ENCODE assay signal across 11 mouse cellular contexts in the genomic region with DNA sequence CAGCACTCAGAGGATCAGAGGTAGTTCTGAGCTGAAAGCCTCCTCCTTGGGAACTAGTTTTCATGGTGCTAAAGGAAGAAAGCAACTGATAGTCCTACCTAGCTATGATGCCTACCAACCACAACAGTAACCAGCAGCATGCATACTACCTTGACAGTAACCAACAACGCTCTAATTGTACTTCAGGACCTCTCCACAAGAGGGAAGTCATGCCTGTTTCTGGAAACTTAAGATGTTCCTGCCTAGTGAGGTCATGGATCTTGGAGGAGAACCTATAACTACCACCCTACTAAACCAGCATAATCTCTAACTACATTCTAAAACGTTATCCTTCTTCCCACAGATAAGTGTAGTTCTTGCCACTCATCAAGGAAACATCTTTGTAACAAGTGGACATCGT. TPM values are rescaled to one million over a fixed set of nuclear protein-coding genes. Genes with fewer than 3 reads are reported as not detected.
DNase-seq lines count a peak whose midpoint lies in the region; ATAC-seq and TF ChIP-seq lines count a peak whose summit lies in the region.
"Had no signal": no experiment of that assay in that cellular context is flagged by ENCODE, and none has a peak within 500 bp of the region (broad histone marks: within the 10 kb centered on the region; RNA-seq: fewer than 3 reads in every experiment).

No protein-coding gene starts in this region.

- H3K9me3 ChIP-seq in heart, embryonic 11.5 days (replicated peaks; ENCODE audit: control insufficient read depth, low read length), result no peaks in the 10 kb centered on the region
- H3K9me3 ChIP-seq: embryonic facial prominence, embryonic 15.5 days; liver, embryonic 15.5 days had no signal

- DNase-seq in kidney, adult 8-10 months, result peak; percentile 15 to 19
- DNase-seq in kidney, postnatal 4 days, result no peak
- DNase-seq in 3T3-L1 (ENCODE audit: low read depth, low spot score) (peak; percentile 78), 416B (ENCODE audit: low read depth) (peak; percentile 64)
- DNase-seq in brain, embryonic 14.5 days (ENCODE audit: low read depth), result peak; percentile 33
- DNase-seq in urinary bladder, adult 2 months (ENCODE audit: low spot score), result no peak
- DNase-seq in spleen, postnatal 14 days (ENCODE audit: low spot score in 2 of 2), result no peak
- DNase-seq: adrenal gland, postnatal 36 days had no signal

- H3K4me1 ChIP-seq in heart, embryonic 11.5 days (ENCODE audit: control insufficient read depth, insufficient read depth, low read length), result 0 out of 2 replicates have a peak, but pooled peaks cover 3% of the 10 kb centered on the region

- no peak for ATAC-seq in heart, embryonic 11.5 days (replicated peaks; ENCODE audit: insufficient number of reproducible peaks, low FRiP score, low TSS enrichment)

- no peak overlapping the region for H3K9ac ChIP-seq in heart, embryonic 11.5 days (ENCODE audit: low read depth, low read length)
- H3K9ac ChIP-seq: embryonic facial prominence, embryonic 15.5 days; liver, embryonic 15.5 days had no signal

- peak; percentile 29; the same call in 1 of the 2 replicates for TF ChIP-seq CTCF in brain, embryonic 14.5 days (IDR thresholded peaks at IDR 0.05; ENCODE audit: borderline replicate concordance, extremely low read depth, insufficient read depth, insufficient read length)

- TF ChIP-seq POLR2A in brain, embryonic 14.5 days (IDR thresholded peaks at IDR 0.05; ENCODE audit: borderline replicate concordance, extremely low read depth, insufficient read depth, insufficient read length, poor library complexity, severe bottlenecking), result no peak

- no peak overlapping the region for H3K4me2 ChIP-seq in heart, embryonic 11.5 days
- H3K4me2 ChIP-seq: embryonic facial prominence, embryonic 15.5 days; liver, embryonic 15.5 days had no signal

- no peak overlapping the region for H3K27ac ChIP-seq in heart, embryonic 11.5 days (ENCODE audit: low read depth, low read length)
- H3K27ac ChIP-seq: embryonic facial prominence, embryonic 15.5 days; liver, embryonic 15.5 days had no signal

- H3K4me3 ChIP-seq in heart, embryonic 11.5 days (ENCODE audit: low read depth, low read length), result no peak overlapping the region
- H3K4me3 ChIP-seq: embryonic facial prominence, embryonic 15.5 days; liver, embryonic 15.5 days had no signal

- H3K27me3 ChIP-seq in heart, embryonic 11.5 days (ENCODE audit: control insufficient read depth, insufficient read depth, low read length), result no peaks in the 10 kb centered on the region
- H3K27me3 ChIP-seq: embryonic facial prominence, embryonic 15.5 days had no signal

- H3K36me3 ChIP-seq in heart, embryonic 11.5 days (ENCODE audit: control insufficient read depth, insufficient read depth, low read length), result peaks cover 11% of the 10 kb centered on the region; the same call in 1 of the 2 replicates

- WGBS in heart, embryonic 11.5 days (ENCODE audit: insufficient replicate concordance), result 39% methylated on average over 3 of the region's 3 CpGs

RNA-seq across cellular contexts. Expression of a gene that starts 1.9 kb away (rescaled TPM):
- 48.8 and 51.9 TPM in 2 replicates for polyA plus RNA-seq in brain, embryonic 14.5 days (2012; rRNA removed)
- polyA plus RNA-seq in urinary bladder, adult 2 months (2012; rRNA removed), result 70.7 and 81.1 TPM in 2 replicates
- polyA plus RNA-seq in heart, embryonic 11.5 days (2014; fragmentation: Nextera tagmentation; extraction: Ambion mirVana), result 60.8 and 65.5 TPM in 2 replicates

RNA-seq across cellular contexts. Expression of a gene that starts 2.5 kb away (rescaled TPM):
- 0.16 and 0.57 TPM in 2 replicates for polyA plus RNA-seq in brain, embryonic 14.5 days (2012; rRNA removed)
- 0.29 and 0.43 TPM in 2 replicates for polyA plus RNA-seq in urinary bladder, adult 2 months (2012; rRNA removed)
- 0.29 TPM in 1 of 2 replicates, not detected in the other for polyA plus RNA-seq in heart, embryonic 11.5 days (2014; fragmentation: Nextera tagmentation; extraction: Ambion mirVana)

RNA-seq across cellular contexts. Expression of a gene that starts 28.1 kb away (rescaled TPM):
- 15.2 and 24.2 TPM in 2 replicates for polyA plus RNA-seq in brain, embryonic 14.5 days (2012; rRNA removed)
- 2.2 and 2.3 TPM in 2 replicates for polyA plus RNA-seq in urinary bladder, adult 2 months (2012; rRNA removed)
- 8.4 and 8.7 TPM in 2 replicates for polyA plus RNA-seq in heart, embryonic 11.5 days (2014; fragmentation: Nextera tagmentation; extraction: Ambion mirVana)

RNA-seq across cellular contexts. Expression of a gene that starts 36.9 kb away (rescaled TPM):
- polyA plus RNA-seq in brain, embryonic 14.5 days (2012; rRNA removed), result 696 and 882 TPM in 2 replicates
- 0.83 and 1.1 TPM in 2 replicates for polyA plus RNA-seq in urinary bladder, adult 2 months (2012; rRNA removed)
- 2.8 and 4.7 TPM in 2 replicates for polyA plus RNA-seq in heart, embryonic 11.5 days (2014; fragmentation: Nextera tagmentation; extraction: Ambion mirVana)

RNA-seq across cellular contexts. Expression of a gene that starts 39.0 kb away (rescaled TPM):
- polyA plus RNA-seq in brain, embryonic 14.5 days (2012; rRNA removed), result 5.7 and 5.8 TPM in 2 replicates
- polyA plus RNA-seq in urinary bladder, adult 2 months (2012; rRNA removed), result 1.2 and 2.4 TPM in 2 replicates
- 6.6 and 7.0 TPM in 2 replicates for polyA plus RNA-seq in heart, embryonic 11.5 days (2014; fragmentation: Nextera tagmentation; extraction: Ambion mirVana)

Comparison
In these comparisons a context has a peak if more than half of its experiments do, and no peak if none do; other contexts are left out.
1. DNase-seq: peak in kidney, adult 8-10 months (2 of 2), 3T3-L1 (single experiment), 416B (single experiment) and brain, embryonic 14.5 days (single experiment); none in kidney, postnatal 4 days (0 of 2), urinary bladder, adult 2 months (single experiment) and spleen, postnatal 14 days (0 of 2).